Mouse (Mus musculus) kidney, postnatal 0 days (tissue): ENCODE measurements around the gene Gale. TPM values are rescaled to one million over a fixed set of nuclear protein-coding genes. Genes with fewer than 3 reads are reported as not detected.

ENCODE experiments used
- ATAC-seq: fragments of 200-750 bp; cut with Nextera tagmentation; replicated peaks from 2 replicates; pipeline ENCODE4 v1.8.0; 2017; ENCODE audit warnings: low read depth, moderate number of reproducible peaks, moderate TSS enrichment, moderate library complexity; ENCODE audit not compliant: low FRiP score
- DNase-seq: peaks from one replicate; pipeline ENCODE4 v3.0.0-alpha.2; 2016; ENCODE audit warnings: low spot score
- H3K27ac ChIP-seq: fragments of 300-500 bp; sonication (generic); 2 replicates; pipeline ENCODE4 v1.5.1; 2014; ENCODE audit warnings: mild to moderate bottlenecking
- H3K27me3 ChIP-seq: fragments of 300-500 bp; sonication (generic); 2 replicates; pipeline ENCODE4 v1.6.1; 2014; ENCODE audit warnings: low read length, mixed read lengths; ENCODE audit not compliant: insufficient read depth
- H3K36me3 ChIP-seq: fragments of 300-500 bp; sonication (generic); 2 replicates; pipeline ENCODE4 v1.6.1; 2014; ENCODE audit warnings: low read length, mixed read lengths; ENCODE audit not compliant: insufficient read depth
- H3K4me1 ChIP-seq: fragments of 300-500 bp; sonication (generic); replicated peaks from 2 replicates; pipeline ENCODE4 v1.6.1; 2014; ENCODE audit warnings: antibody characterized with exemption, low read length, mixed read lengths; ENCODE audit not compliant: insufficient read depth
- H3K4me2 ChIP-seq: fragments of 300-500 bp; sonication (generic); 2 replicates; pipeline ENCODE4 v1.6.1; 2014; ENCODE audit warnings: mild to moderate bottlenecking, low read length, moderate library complexity, mixed read lengths
- H3K4me3 ChIP-seq: fragments of 300-500 bp; sonication (generic); replicated peaks from 2 replicates; pipeline ENCODE4 v1.5.1; 2014; ENCODE audit warnings: low read depth, low read length
- H3K9ac ChIP-seq: fragments of 300-500 bp; sonication (generic); 2 replicates; pipeline ENCODE4 v1.6.1; 2014; ENCODE audit warnings: low read depth, low read length
- H3K9me3 ChIP-seq: fragments of 300-500 bp; sonication (generic); replicated peaks from 2 replicates; pipeline ENCODE4 v1.6.1; 2016; ENCODE audit warnings: low read length, inconsistent platforms, mixed read lengths
- CTCF ChIP-seq: IDR thresholded peaks from 2 replicates; pipeline ENCODE4 v1.5.1; 2016; ENCODE audit warnings: antibody characterized with exemption, low read depth, mild to moderate bottlenecking, moderate library complexity
- WGBS: fragments of 180-500 bp; shearing (Covaris S2); extraction: QIAGEN DNeasy Blood & Tissue Kit; methylation state at CpG from one replicate; pipeline ENCODE4 v1.1.7; 2014; 5-methylcytosine and 5-hydroxymethylcytosine counted together
- polyA plus RNA-seq: library from polyadenylated mRNA; unstranded; fragments of >200 nt; fragmentation: Nextera tagmentation; extraction: Ambion mirVana; gene quantifications from 2 replicates; pipeline ENCODE4 v1.2.1, GENCODE M21; 2015

Gale gene
- polyA plus RNA-seq, 1 experiment from 2014 or later = 25.1 TPM

DNA sequence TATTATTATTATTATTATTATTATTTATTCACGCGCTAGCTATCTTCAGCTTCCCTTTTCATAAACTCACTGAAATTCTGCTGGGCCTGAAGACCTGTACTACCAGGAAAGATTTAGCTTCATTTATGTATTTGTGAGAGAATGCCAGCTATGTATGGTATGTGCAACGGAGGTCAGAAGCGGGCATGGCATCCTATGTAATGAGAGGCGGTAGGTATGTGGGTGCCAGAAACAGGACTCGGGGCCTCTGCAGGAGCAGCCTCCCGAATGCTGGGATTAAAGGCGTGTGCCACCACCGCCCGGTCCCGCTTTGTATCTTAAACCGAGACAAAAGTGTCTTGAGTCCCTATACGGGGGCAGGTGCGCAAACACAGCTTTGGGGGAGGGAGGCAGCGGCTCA lies 581 bp upstream of the Gale start:
- no peak for TF ChIP-seq CTCF
- DNase-seq = peak; percentile 37
- no peak for ATAC-seq
- H3K4me1 ChIP-seq = peaks cover 8% of the 10 kb centered on the region
- 6% methylated on average over 15 of the region's 15 CpGs for WGBS
- peak overlapping the region; percentile 95 for H3K4me2 ChIP-seq
- peak overlapping the region; percentile 90 for H3K27ac ChIP-seq
- no peaks in the 10 kb centered on the region for H3K9me3 ChIP-seq
- peak overlapping the region; percentile 54 for H3K4me3 ChIP-seq
- H3K9ac ChIP-seq = peak overlapping the region; percentile 72
- H3K36me3 ChIP-seq = peaks cover 31% of the 10 kb centered on the region; the same call in 1 of the 2 replicates
- H3K27me3 ChIP-seq = no peaks in the 10 kb centered on the region

DNA sequence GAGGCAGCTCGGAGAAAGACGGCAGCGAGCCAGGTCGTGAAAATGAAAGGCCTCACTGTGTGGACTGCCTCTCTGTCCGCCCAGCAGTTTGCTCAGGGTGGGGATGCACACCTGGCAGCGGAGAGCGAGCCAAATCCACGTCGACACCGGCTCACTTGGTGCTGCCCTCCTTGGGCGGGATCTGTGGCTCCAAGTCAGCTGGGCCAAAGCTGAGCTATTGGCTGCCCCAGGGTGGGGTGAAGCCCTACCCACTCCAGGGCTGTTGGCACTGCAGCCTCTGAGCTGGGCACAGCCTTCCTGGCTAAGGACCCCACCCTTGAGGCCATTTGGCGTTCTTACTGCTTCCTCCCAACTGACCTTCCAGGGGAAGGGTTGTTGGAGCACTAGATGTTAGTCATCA lies 899 bp downstream of the Gale start:
- ATAC-seq (peak; percentile 23; the same call in 1 of the 2 replicates), DNase-seq (no peak)
- H3K4me3 ChIP-seq = peak overlapping the region; percentile 54
- H3K4me2 ChIP-seq = peak overlapping the region; percentile 95
- H3K36me3 ChIP-seq = peaks cover 35% of the 10 kb centered on the region
- H3K4me1 ChIP-seq = peaks cover 8% of the 10 kb centered on the region
- H3K27me3 ChIP-seq = no peaks in the 10 kb centered on the region
- WGBS = 1% methylated on average over 12 of the region's 12 CpGs
- H3K27ac ChIP-seq = peak overlapping the region; percentile 83
- no peak for TF ChIP-seq CTCF
- H3K9ac ChIP-seq = peak overlapping the region; percentile 72
- no peaks in the 10 kb centered on the region for H3K9me3 ChIP-seq

DNA sequence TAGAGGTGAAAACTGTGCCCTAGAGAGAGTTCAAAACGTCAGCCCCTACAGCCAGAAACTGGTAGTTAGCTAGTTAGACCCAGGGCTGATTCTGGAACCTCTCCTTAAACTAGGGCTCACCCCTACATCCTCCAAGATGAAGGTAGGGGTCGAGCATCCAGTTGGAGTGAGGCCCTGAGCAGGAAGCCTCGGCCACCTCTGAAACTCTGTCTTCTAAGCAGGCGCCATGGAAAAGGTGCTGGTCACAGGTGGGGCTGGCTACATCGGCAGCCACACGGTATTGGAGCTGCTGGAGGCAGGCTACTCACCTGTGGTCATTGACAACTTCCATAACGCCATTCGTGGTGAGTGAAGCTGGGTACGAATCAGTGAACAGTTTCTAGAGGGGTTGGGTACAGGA lies 1.6 kb downstream of the Gale start:
- peaks cover 8% of the 10 kb centered on the region for H3K4me1 ChIP-seq
- peaks cover 38% of the 10 kb centered on the region for H3K36me3 ChIP-seq
- TF ChIP-seq CTCF = no peak
- no peak overlapping the region for H3K27ac ChIP-seq
- H3K4me2 ChIP-seq = peak overlapping the region; percentile 95; the same call in 1 of the 2 replicates
- 76% methylated on average over 9 of the region's 9 CpGs for WGBS
- ATAC-seq = no peak
- no peak for DNase-seq
- 0 out of 2 replicates have a peak overlapping the region, but pooled peaks have one; percentile 25 for H3K9ac ChIP-seq
- H3K4me3 ChIP-seq = no peak overlapping the region
- H3K9me3 ChIP-seq = no peaks in the 10 kb centered on the region
- H3K27me3 ChIP-seq = no peaks in the 10 kb centered on the region

DNA sequence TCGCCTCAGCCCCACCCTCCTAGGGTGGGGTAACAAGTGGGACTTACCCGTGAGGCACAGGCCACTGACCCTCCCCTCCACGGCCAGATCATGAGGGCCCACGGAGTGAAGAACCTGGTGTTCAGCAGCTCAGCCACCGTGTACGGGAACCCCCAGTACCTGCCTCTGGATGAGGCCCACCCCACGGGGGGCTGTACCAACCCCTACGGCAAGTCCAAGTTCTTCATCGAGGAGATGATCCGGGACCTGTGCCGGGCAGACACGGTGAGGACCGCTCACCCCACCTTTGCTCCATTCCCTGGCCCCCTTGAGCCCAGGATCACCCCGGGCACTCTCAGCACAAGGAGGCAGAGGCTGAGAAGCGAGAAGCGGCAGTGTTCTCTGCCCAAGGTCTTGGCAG lies 2.8 kb downstream of the Gale start:
- H3K4me2 ChIP-seq = no peak overlapping the region
- WGBS = 91% methylated on average over 16 of the region's 16 CpGs

DNA sequence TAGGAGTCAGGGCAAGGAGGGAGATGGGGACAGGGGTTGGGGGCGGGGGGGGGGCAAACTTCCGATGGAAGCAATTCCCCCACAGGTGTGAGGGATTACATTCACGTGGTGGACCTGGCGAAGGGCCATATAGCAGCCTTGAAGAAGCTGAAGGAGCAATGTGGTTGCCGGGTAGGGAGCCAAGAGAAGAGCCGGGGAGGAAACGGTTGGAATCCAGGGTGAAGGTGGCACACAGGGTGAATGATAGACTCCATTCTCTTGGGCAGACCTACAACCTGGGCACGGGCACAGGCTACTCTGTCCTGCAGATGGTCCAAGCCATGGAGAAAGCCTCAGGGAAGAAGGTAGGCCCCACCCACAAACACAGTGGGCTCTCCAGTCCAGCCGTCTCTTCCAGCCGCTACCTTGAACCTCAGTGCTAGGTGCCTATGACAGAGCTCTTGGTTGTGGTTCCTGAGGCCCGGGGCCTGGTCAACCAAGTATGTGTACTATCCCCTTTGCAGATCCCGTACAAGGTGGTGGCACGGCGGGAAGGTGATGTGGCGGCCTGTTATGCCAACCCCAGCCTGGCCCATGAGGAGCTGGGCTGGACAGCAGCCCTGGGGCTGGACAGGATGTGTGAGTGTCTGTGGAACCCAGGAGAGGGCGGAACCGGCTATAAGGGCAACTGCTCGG lies 3.7 kb downstream of the Gale start:
- ATAC-seq = no peak
- WGBS = 88% methylated on average over 18 of the region's 18 CpGs

More for the DNA sequence above, 2.8 kb downstream of the Gale start:
- no peak for ATAC-seq
- DNase-seq = no peak
- no peaks in the 10 kb centered on the region for H3K9me3 ChIP-seq
- peaks cover 37% of the 10 kb centered on the region for H3K36me3 ChIP-seq
- no peak overlapping the region for H3K27ac ChIP-seq
- no peak for TF ChIP-seq CTCF
- H3K4me1 ChIP-seq = peaks cover 14% of the 10 kb centered on the region
- no peak overlapping the region for H3K9ac ChIP-seq
- H3K27me3 ChIP-seq = no peaks in the 10 kb centered on the region
- H3K4me3 ChIP-seq = no peak overlapping the region

DNA sequence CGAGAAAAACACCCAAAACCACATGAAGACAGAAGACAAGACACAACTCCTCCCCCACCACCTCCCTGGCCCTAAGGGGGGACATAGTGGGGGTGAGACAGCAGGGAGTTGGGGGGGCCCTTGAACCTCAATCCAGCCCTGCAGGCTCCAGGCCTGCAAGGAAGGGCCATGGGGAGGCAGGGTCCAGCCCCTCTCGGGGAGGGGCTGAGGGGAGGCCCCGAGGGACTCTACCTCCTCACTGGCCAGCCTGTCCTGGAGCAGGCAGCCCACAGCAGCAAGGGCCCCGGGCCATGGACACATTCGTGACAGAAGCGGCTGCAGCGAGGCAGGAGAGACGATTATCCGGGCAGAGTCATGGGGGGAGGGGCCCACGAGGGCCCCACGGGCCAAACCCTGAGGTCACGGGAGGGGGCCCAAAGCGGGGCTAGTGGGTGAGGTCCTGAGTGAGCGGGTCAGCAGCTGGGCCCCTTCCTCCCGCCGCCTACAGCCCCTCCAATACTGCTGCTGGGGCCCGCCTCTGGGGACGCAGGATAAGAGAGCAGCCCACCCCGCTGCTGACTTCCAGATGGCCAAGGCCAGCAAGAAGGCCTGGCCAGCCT lies 4.8 kb downstream of the Gale start:
- Histone ChIP-seq H3K4me2 (no peak overlapping the region), H3K4me3 (no peak overlapping the region), H3K27ac (no peak overlapping the region), H3K27me3 (no peaks in the 10 kb centered on the region), H3K9ac (no peak overlapping the region), H3K9me3 (no peaks in the 10 kb centered on the region), H3K36me3 (peaks cover 37% of the 10 kb centered on the region), H3K4me1 (peaks cover 24% of the 10 kb centered on the region)
- TF ChIP-seq CTCF = no peak
- ATAC-seq (no peak), DNase-seq (no peak)
- WGBS = 64% methylated on average over 19 of the region's 19 CpGs

More for the DNA sequence above, 3.7 kb downstream of the Gale start:
- no peak overlapping the region for H3K9ac ChIP-seq
- no peak overlapping the region for H3K4me3 ChIP-seq
- no peaks in the 10 kb centered on the region for H3K9me3 ChIP-seq
- H3K27me3 ChIP-seq = no peaks in the 10 kb centered on the region
- no peak for TF ChIP-seq CTCF
- H3K27ac ChIP-seq = no peak overlapping the region
- H3K4me2 ChIP-seq = no peak overlapping the region
- DNase-seq = no peak
- H3K36me3 ChIP-seq = peaks cover 37% of the 10 kb centered on the region
- H3K4me1 ChIP-seq = peaks cover 19% of the 10 kb centered on the region
